Mouse (Mus musculus) central nervous system, embryonic 18 days (tissue): ENCODE measurements around the gene Rdh14. TPM values are rescaled to one million over a fixed set of nuclear protein-coding genes. Genes with fewer than 3 reads are reported as not detected.

Source experiments
- polyA plus RNA-seq: library from polyadenylated mRNA; depleted of rRNA; stranded (reverse); fragments of >200 nt; gene quantifications from 2 replicates; pipeline ENCODE4 v1.2.3, GENCODE M21; 2012; rRNA removed

Rdh14 gene
- polyA plus RNA-seq, result 29.0 and 30.8 TPM in 2 replicates

GRCm38 (mm10) chr12:10390671-10391441 lies at the start of gene Rdh14:
Gene Rdh14, plus strand, starts transcription at chr12:10390772.

DNA sequence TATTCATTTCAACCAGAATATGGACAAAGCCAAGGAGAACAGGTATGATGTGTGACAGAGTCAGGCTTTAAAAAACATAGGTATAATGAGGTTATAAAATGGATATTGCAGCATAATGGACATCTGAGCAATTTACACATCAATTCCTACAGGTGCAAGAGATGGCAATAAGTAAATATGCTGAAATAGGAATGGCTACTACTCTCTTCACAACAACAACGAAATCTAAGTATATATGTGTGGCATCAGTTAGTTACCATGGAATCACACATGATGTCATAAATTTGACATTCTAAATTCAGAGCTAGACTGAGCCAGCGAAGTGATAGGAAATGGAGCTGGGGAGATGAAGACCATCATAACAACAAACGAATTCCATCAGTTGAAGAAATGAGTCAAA lies 20.9 kb upstream of the Rdh14 start, which contains the start of gene Nt5c1b:
Gene Nt5c1b (plus strand): TSS at position 301 of the 400 bp plus-strand sequence.

Other genes starting within 250 kb of the Rdh14 start
- gene Nt5c1b, start 20.8 kb upstream of the Rdh14 start, polyA plus RNA-seq, result not detected in 2 replicates